Mouse (Mus musculus): ENCODE data around the gene Izumo3.
"Not testable (repeated sequence)": the region's sequence is repeated elsewhere in the genome, so short reads cannot be mapped to it uniquely, and the experiment has no call there.

Izumo3 gene

DNA sequence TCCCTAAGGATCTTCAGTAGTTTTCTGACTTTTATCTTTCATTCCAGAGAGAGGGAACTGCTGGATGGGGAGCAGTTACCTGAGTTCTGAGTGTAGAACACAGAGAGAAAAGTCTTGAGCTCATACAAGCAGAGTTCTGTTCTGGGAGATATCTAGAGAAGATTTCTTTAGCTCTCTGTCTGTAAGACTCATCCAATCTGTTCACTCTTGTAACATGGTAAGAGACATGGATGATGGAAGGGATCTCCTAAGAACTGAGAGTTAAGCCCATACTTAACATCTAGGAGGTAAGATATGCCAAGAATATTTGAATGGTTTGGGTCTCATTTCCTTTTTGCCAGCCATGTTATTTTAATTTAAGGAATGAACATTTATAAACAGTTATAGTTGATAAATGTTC is at the start of gene Izumo3:
TSS of gene Izumo3 (minus strand) at position 101 of the 400 bp plus-strand sequence.
- DNase-seq (ENCODE audit: low spot score in 2 of 2): no peak

DNA sequence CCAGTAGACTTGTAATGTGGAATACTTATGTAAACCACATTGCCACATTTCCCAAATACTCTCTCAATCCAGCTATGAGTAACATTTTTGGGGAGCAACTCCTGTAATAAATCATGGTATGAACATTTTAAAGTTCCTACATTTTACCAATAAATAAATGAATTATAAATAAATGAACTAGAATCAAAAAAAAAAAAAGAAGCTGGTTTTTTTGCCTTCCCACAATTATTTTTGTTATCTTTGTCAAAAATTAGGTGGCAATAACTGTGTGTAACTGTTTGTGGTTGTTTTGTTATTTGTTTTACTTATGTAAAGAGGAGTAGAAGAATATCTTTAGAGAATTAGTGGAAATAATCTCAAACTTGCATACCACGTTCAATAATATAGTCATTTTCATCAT is 44.6 kb upstream of the Izumo3 start, which contains the start of gene Gm12666:
TSS of gene Gm12666 (minus strand) at position 101 of the 400 bp plus-strand sequence.
- DNase-seq (ENCODE audit: low spot score in 2 of 2): not testable (repeated sequence)

DNA sequence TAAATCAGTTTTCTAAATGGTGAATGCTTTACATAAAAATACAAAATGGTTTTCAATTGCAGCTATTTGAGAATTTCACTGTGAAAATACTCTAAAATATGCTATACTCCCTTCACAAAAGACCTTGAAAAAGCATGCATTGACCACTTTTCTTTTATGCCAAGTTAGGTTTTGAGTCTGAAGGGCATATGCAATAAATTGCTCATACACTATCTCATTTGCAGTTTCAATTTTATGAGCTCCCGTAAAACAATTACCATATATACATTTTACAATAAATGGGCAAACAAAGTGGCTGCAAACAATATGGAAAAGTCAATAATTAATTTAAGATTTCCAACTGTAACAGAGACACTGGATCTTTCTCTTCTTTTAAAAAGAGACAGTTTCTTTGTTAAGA is 5.6 kb upstream of the Izumo3 start:
- DNase-seq (ENCODE audit: low spot score in 2 of 2): no peak

DNA sequence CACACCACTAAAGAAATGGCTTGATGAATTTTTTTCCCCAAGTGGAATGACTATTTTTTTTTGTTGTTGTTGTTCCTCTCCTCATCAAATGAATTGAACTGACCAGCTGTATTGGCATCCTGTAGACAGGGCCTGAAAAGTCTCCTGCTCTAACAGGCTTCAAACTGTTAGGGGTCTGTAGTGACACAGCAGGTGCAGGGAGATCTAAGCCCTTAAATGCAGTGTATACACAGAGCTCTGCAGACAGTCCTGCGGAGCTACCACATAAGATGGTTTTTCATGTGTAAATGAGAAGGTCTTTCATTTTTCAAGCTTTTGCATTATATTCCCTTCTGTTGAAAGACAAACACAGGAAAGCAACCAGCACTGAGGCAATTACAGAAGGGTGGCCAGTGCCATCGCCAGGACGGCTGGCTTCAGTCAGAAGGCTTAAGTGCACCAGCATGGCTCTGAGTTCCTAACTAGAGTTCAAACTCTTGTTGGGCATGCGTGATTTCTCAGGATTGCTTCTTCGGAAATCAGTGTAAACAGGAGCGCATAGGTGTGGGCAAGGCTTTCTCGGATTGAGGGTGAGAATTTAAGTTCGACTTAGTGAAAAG is 35.5 kb downstream of the Izumo3 start:
- no peak for DNase-seq (ENCODE audit: low spot score in 2 of 2)

DNA sequence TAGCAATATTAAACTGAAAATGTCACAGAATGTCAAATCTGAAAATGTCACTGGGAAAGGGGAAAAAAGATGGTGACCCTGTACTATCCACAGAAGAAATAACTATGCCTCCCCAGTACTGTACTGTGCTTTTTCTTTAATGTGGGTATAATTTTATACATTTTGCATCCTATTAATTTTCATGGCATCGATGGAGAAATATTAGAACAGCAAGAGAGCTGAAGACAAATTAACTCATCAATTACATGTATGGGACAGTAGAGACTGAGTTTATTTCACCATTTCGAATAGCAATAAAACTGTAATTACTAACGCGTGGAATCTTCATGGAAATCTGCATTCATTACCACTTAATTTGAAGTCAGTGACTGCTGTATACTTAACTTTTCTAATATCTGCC is 49.6 kb downstream of the Izumo3 start:
- DNase-seq (ENCODE audit: low spot score in 2 of 2): no peak

DNA sequence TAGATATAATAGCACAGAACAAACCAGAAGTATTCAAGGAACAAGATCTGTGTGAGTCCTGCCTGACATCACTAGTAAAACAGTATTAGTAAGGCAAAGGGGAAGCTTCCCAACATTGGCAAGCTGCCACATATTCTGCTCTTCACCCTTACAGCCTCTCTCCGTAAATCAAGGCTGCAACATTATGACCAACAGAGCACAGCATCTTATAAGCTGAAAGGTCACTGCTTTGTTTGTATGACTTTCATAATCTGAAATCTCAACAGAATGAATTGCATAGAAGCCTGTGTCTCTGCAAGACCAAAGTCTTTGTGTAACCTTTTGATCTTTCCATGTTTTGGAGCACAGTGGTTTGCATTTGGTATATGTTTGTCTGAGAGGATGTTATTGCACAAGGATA is 51.1 kb downstream of the Izumo3 start:
- no peak for DNase-seq (ENCODE audit: low spot score in 2 of 2)

All from right cerebral cortex, adult 2 months (tissue).